Mouse (Mus musculus): Measurements from ENCODE around the gene Capn15. TPM values are rescaled to one million over a fixed set of nuclear protein-coding genes. Genes with fewer than 3 reads are reported as not detected.

Gene Capn15
- total and polyA plus RNA-seq, 3 experiments, result 2.1 to 11.5 (median 6.0) TPM

DNA sequence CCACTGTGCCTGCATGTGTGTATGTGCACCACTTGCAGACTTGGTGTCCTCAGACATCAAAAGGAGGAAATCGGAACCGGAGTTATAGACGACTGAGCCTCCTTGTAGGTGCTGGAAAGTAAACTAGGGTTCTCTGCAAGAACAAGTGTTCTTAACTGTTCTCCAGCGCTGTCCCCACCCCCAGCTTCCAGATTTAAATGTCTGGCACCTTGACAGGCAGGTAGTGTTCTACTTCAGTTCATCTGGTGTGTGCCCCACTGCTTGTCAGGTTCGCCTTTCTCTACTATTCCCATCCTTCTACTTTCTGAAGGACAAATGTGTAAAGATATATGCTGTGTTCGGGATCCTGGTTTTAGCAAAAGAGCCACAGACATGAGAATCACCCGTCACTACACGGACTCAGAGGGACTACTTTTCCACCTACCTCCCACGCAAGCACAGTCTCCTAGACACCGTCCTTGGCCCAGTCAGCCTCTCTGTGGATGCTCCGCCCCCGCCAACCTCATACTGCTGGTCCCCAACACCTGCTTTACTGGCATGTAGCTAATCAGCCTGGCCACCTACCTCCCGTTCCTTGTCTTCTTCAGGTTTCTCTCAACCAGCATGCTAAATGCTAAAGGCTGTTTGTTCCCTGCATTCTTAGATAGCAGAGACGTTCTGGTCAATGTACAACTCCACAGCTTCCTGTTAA is 72.3 kb downstream of the Capn15 start:
- Histone ChIP-seq H3K36me3 (replicated peaks in 1 of 2; ENCODE audit: control insufficient read depth in 1 of 2, insufficient read depth in 1 of 2, low read length in 1 of 2) (peaks cover 13 to 64% of the 10 kb centered on the region in 2 experiments), H3K4me3 (replicated peaks in 1 of 3; ENCODE audit: low read depth in 2 of 3, low read length in 2 of 3, poor library complexity in 1 of 3) (no peak overlapping the region), H3K9me3 (replicated peaks; ENCODE audit: low read length) (no peaks in the 10 kb centered on the region), H3K79me2 (replicated peaks; ENCODE audit: control insufficient read depth, extremely low read depth, insufficient read depth, poor library complexity, severe bottlenecking) (peaks cover 24% of the 10 kb centered on the region), H3K9ac (ENCODE audit: insufficient read depth, low read depth) (no peak overlapping the region), H3K4me2 (ENCODE audit: insufficient read depth, low read depth, poor library complexity, severe bottlenecking) (no peak overlapping the region), H3K27ac (ENCODE audit: insufficient read depth, low read depth) (no peak overlapping the region), H3K4me1 (ENCODE audit: control insufficient read depth in 1 of 2, insufficient read depth in 2 of 2) (peaks cover 14 to 50% of the 10 kb centered on the region in 2 experiments), H3K27me3 (replicated peaks) (no peaks in the 10 kb centered on the region)
- dilution Hi-C loops (cut with MboI; ENCODE audit: extremely low pct_ligation_motif_present, extremely low pct_unique_long_range_greater_than_20kb, low sequenced_read_pairs), result no loop called here
- no peak for DNase-seq (ENCODE audit: extremely low read depth)
- no peak for TF ChIP-seq CHD1 (IDR thresholded peaks at IDR 0.05; ENCODE audit: low read depth, low read length)
- TF ChIP-seq SIN3A (IDR thresholded peaks at IDR 0.05; ENCODE audit: low read length), result peak; percentile 32; the same call in 1 of the 2 replicates
- no peak for TF ChIP-seq NRF1 (IDR thresholded peaks at IDR 0.05; ENCODE audit: low read depth, low read length)
- TF ChIP-seq PAX5 (IDR thresholded peaks at IDR 0.05; ENCODE audit: low read length), result no peak
- in situ Hi-C loops (cut with MboI; ENCODE audit: low pct_ligation_motif_present, low pct_unique_long_range_greater_than_20kb, low sequenced_read_pairs), result no loop called here

DNA sequence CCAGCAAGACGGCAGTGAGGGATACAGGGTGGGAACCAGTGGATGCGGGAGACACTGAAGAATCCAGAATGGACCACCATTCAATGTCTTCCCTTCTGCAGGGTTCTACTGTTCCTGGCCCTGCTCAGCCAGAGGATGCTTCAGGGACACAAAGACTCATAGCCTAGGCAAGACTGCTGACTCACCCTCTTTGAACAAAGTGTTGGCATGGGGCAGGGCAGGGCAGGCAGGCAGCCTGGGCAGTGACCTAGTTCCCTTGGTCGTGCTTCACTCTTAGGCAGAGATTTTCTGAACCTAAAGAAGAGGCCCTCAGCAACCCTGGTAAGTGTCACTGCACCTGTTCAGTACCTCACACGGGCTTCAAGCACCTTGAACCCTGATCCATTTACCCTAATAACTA is 73.8 kb downstream of the Capn15 start:
- no peaks in the 10 kb centered on the region for H3K27me3 ChIP-seq (replicated peaks)
- in situ Hi-C loops (cut with MboI; ENCODE audit: low pct_ligation_motif_present, low pct_unique_long_range_greater_than_20kb, low sequenced_read_pairs), result no loop called here
- TF ChIP-seq TCF12 (IDR thresholded peaks at IDR 0.05; ENCODE audit: low read depth, low read length) (no peak), ZNF384 (IDR thresholded peaks at IDR 0.05; ENCODE audit: low read depth, low read length) (no peak), MAX (IDR thresholded peaks at IDR 0.05; ENCODE audit: low read length) (no peak), USF1 (IDR thresholded peaks at IDR 0.05; ENCODE audit: low read depth, low read length) (no peak), GABPA (IDR thresholded peaks at IDR 0.05; ENCODE audit: insufficient replicate concordance, low read depth, low read length) (no peak), MAFK (IDR thresholded peaks at IDR 0.05; ENCODE audit: insufficient replicate concordance, low read length) (no peak), JUN (IDR thresholded peaks at IDR 0.05; ENCODE audit: insufficient read depth, low read depth, low read length) (no peak), SMC3 (IDR thresholded peaks at IDR 0.05; ENCODE audit: low read depth, low read length) (no peak), RAD21 (IDR thresholded peaks at IDR 0.05; ENCODE audit: low read depth, low read length) (no peak), RCOR1 (conservative IDR thresholded peaks at IDR 0.05; ENCODE audit: low read depth, low read length) (no peak), MEF2A (IDR thresholded peaks at IDR 0.05; ENCODE audit: borderline replicate concordance, low read depth, low read length) (no peak), ZKSCAN1 (IDR thresholded peaks at IDR 0.05; ENCODE audit: borderline replicate concordance, low read depth, low read length) (no peak)
- H3K4me3 ChIP-seq (replicated peaks in 1 of 3; ENCODE audit: low read depth in 2 of 3, low read length in 2 of 3, poor library complexity in 1 of 3), result no peak overlapping the region
- H3K4me1 ChIP-seq (ENCODE audit: control insufficient read depth in 1 of 2, insufficient read depth in 2 of 2), result peaks cover 7 to 35% of the 10 kb centered on the region in 2 experiments; a peak in 3 of 4 replicates
- no peak overlapping the region for H3K9ac ChIP-seq (ENCODE audit: insufficient read depth, low read depth)
- no peak for DNase-seq (ENCODE audit: extremely low read depth)
- H3K27ac ChIP-seq (ENCODE audit: insufficient read depth, low read depth), result no peak overlapping the region
- dilution Hi-C loops (cut with MboI; ENCODE audit: extremely low pct_ligation_motif_present, extremely low pct_unique_long_range_greater_than_20kb, low sequenced_read_pairs), result no loop called here
- H3K9me3 ChIP-seq (replicated peaks; ENCODE audit: low read length), result no peaks in the 10 kb centered on the region
- H3K79me2 ChIP-seq (replicated peaks; ENCODE audit: control insufficient read depth, extremely low read depth, insufficient read depth, poor library complexity, severe bottlenecking), result peaks cover 11% of the 10 kb centered on the region
- H3K4me2 ChIP-seq (ENCODE audit: insufficient read depth, low read depth, poor library complexity, severe bottlenecking), result no peak overlapping the region
- peaks cover 14 to 61% of the 10 kb centered on the region in 2 experiments for H3K36me3 ChIP-seq (replicated peaks in 1 of 2; ENCODE audit: control insufficient read depth in 1 of 2, insufficient read depth in 1 of 2, low read length in 1 of 2)

Other genes starting within 250 kb of the Capn15 start
Only the 20 nearest of the 32 such genes appear.
- 27.2 and 28.6 TPM in 2 replicates for gene Wdr24, start 162.2 kb downstream of the Capn15 start, total RNA-seq (2012; rRNA removed)
- gene Wdr24, start 162.2 kb downstream of the Capn15 start, total RNA-seq (2014; rRNA removed), result 17.3 and 20.9 TPM in 2 replicates
- gene Wdr24, start 162.2 kb downstream of the Capn15 start, polyA plus RNA-seq (2012; ENCODE audit: insufficient read length, low read depth), result 16.9 and 20.4 TPM in 2 replicates
- 7.7 and 9.3 TPM in 2 replicates for gene Jmjd8, start 156.9 kb downstream of the Capn15 start, total RNA-seq (2012; rRNA removed)
- gene Jmjd8, start 156.9 kb downstream of the Capn15 start, total RNA-seq (2014; rRNA removed), result 4.8 and 6.1 TPM in 2 replicates
- 8.3 and 8.5 TPM in 2 replicates for gene Jmjd8, start 156.9 kb downstream of the Capn15 start, polyA plus RNA-seq (2012; ENCODE audit: insufficient read length, low read depth)
- gene Stub1, start 152.4 kb downstream of the Capn15 start, total RNA-seq (2012; rRNA removed), result 98.3 and 107 TPM in 2 replicates
- 60.4 and 62.9 TPM in 2 replicates for gene Stub1, start 152.4 kb downstream of the Capn15 start, total RNA-seq (2014; rRNA removed)
- 84.8 and 87.1 TPM in 2 replicates for gene Stub1, start 152.4 kb downstream of the Capn15 start, polyA plus RNA-seq (2012; ENCODE audit: insufficient read length, low read depth)
- 1.9 and 2.4 TPM in 2 replicates for gene Rhbdl1, start 148.5 kb downstream of the Capn15 start, total RNA-seq (2012; rRNA removed)
- gene Rhbdl1, start 148.5 kb downstream of the Capn15 start, total RNA-seq (2014; rRNA removed), result not detected in 2 replicates
- gene Rhbdl1, start 148.5 kb downstream of the Capn15 start, polyA plus RNA-seq (2012; ENCODE audit: insufficient read length, low read depth), result 2.8 and 4.6 TPM in 2 replicates
- 3.1 and 3.8 TPM in 2 replicates for gene Gm20683, start 144.0 kb downstream of the Capn15 start, total RNA-seq (2012; rRNA removed)
- 0.96 and 1.3 TPM in 2 replicates for gene Gm20683, start 144.0 kb downstream of the Capn15 start, total RNA-seq (2014; rRNA removed)
- 1.4 and 4.8 TPM in 2 replicates for gene Gm20683, start 144.0 kb downstream of the Capn15 start, polyA plus RNA-seq (2012; ENCODE audit: insufficient read length, low read depth)
- gene Rhot2, start 140.9 kb downstream of the Capn15 start, total RNA-seq (2012; rRNA removed), result 16.2 and 26.1 TPM in 2 replicates
- gene Rhot2, start 140.9 kb downstream of the Capn15 start, total RNA-seq (2014; rRNA removed), result 17.3 and 19.5 TPM in 2 replicates
- 33.8 and 51.5 TPM in 2 replicates for gene Rhot2, start 140.9 kb downstream of the Capn15 start, polyA plus RNA-seq (2012; ENCODE audit: insufficient read length, low read depth)
- gene Wdr90, start 124.3 kb downstream of the Capn15 start, total RNA-seq (2012; rRNA removed), result 31.9 and 38.0 TPM in 2 replicates
- gene Wdr90, start 124.3 kb downstream of the Capn15 start, total RNA-seq (2014; rRNA removed), result 16.0 and 17.5 TPM in 2 replicates
- 19.9 and 23.8 TPM in 2 replicates for gene Wdr90, start 124.3 kb downstream of the Capn15 start, polyA plus RNA-seq (2012; ENCODE audit: insufficient read length, low read depth)
- 16.1 and 16.5 TPM in 2 replicates for gene Mcrip2, start 117.0 kb downstream of the Capn15 start, total RNA-seq (2012; rRNA removed)
- gene Mcrip2, start 117.0 kb downstream of the Capn15 start, total RNA-seq (2014; rRNA removed), result 0.82 and 1.4 TPM in 2 replicates
- 1.7 and 2.2 TPM in 2 replicates for gene Mcrip2, start 117.0 kb downstream of the Capn15 start, polyA plus RNA-seq (2012; ENCODE audit: insufficient read length, low read depth)
- 43.6 and 52.5 TPM in 2 replicates for gene Mettl26, start 110.7 kb downstream of the Capn15 start, total RNA-seq (2012; rRNA removed)
- 31.9 and 33.0 TPM in 2 replicates for gene Mettl26, start 110.7 kb downstream of the Capn15 start, total RNA-seq (2014; rRNA removed)
- 29.8 and 32.0 TPM in 2 replicates for gene Mettl26, start 110.7 kb downstream of the Capn15 start, polyA plus RNA-seq (2012; ENCODE audit: insufficient read length, low read depth)
- gene Wfikkn1, start 104.9 kb downstream of the Capn15 start, total RNA-seq (2012; rRNA removed), result 0.25 and 0.34 TPM in 2 replicates
- gene Wfikkn1, start 104.9 kb downstream of the Capn15 start, total RNA-seq (2014; rRNA removed), result 0.11 TPM in 1 of 2 replicates, not detected in the other
- gene Wfikkn1, start 104.9 kb downstream of the Capn15 start, polyA plus RNA-seq (2012; ENCODE audit: insufficient read length, low read depth), result 0.48 and 0.69 TPM in 2 replicates
- 6.6 and 8.0 TPM in 2 replicates for gene Rab40c, start 66.1 kb downstream of the Capn15 start, total RNA-seq (2012; rRNA removed)
- 7.9 and 9.2 TPM in 2 replicates for gene Rab40c, start 66.1 kb downstream of the Capn15 start, total RNA-seq (2014; rRNA removed)
- gene Rab40c, start 66.1 kb downstream of the Capn15 start, polyA plus RNA-seq (2012; ENCODE audit: insufficient read length, low read depth), result 14.4 and 14.8 TPM in 2 replicates
- gene Pigq, start 40.9 kb downstream of the Capn15 start, total RNA-seq (2012; rRNA removed), result 28.1 and 29.2 TPM in 2 replicates
- gene Pigq, start 40.9 kb downstream of the Capn15 start, total RNA-seq (2014; rRNA removed), result 15.1 and 18.5 TPM in 2 replicates
- gene Pigq, start 40.9 kb downstream of the Capn15 start, polyA plus RNA-seq (2012; ENCODE audit: insufficient read length, low read depth), result 75.0 and 97.2 TPM in 2 replicates
- not detected in 2 replicates for gene Nhlrc4, start 40.8 kb downstream of the Capn15 start, total RNA-seq (2012; rRNA removed)
- not detected in 2 replicates for gene Nhlrc4, start 40.8 kb downstream of the Capn15 start, total RNA-seq (2014; rRNA removed)
- not detected in 2 replicates for gene Nhlrc4, start 40.8 kb downstream of the Capn15 start, polyA plus RNA-seq (2012; ENCODE audit: insufficient read length, low read depth)
- not detected in 2 replicates for gene A930017K11Rik, start 33.2 kb downstream of the Capn15 start, total RNA-seq (2012; rRNA removed)
- not detected in 2 replicates for gene A930017K11Rik, start 33.2 kb downstream of the Capn15 start, total RNA-seq (2014; rRNA removed)
- not detected in 2 replicates for gene A930017K11Rik, start 33.2 kb downstream of the Capn15 start, polyA plus RNA-seq (2012; ENCODE audit: insufficient read length, low read depth)
- gene Rab11fip3, start 83.8 kb upstream of the Capn15 start, total RNA-seq (2012; rRNA removed), result 3.1 and 4.6 TPM in 2 replicates
- 3.1 and 3.5 TPM in 2 replicates for gene Rab11fip3, start 83.8 kb upstream of the Capn15 start, total RNA-seq (2014; rRNA removed)
- 7.6 and 7.8 TPM in 2 replicates for gene Rab11fip3, start 83.8 kb upstream of the Capn15 start, polyA plus RNA-seq (2012; ENCODE audit: insufficient read length, low read depth)
- gene Decr2, start 104.5 kb upstream of the Capn15 start, total RNA-seq (2012; rRNA removed), result 12.9 and 16.8 TPM in 2 replicates
- gene Decr2, start 104.5 kb upstream of the Capn15 start, total RNA-seq (2014; rRNA removed), result 21.0 TPM in 2 replicates
- gene Decr2, start 104.5 kb upstream of the Capn15 start, polyA plus RNA-seq (2012; ENCODE audit: insufficient read length, low read depth), result 12.6 and 13.1 TPM in 2 replicates
- gene Nme4, start 109.8 kb upstream of the Capn15 start, total RNA-seq (2012; rRNA removed), result 0.47 and 0.55 TPM in 2 replicates
- 0.46 TPM in 1 of 2 replicates, not detected in the other for gene Nme4, start 109.8 kb upstream of the Capn15 start, total RNA-seq (2014; rRNA removed)
- gene Nme4, start 109.8 kb upstream of the Capn15 start, polyA plus RNA-seq (2012; ENCODE audit: insufficient read length, low read depth), result 0.27 and 0.56 TPM in 2 replicates
- gene Tmem8, start 127.5 kb upstream of the Capn15 start, total RNA-seq (2012; rRNA removed), result 2.3 and 3.6 TPM in 2 replicates
- 1.8 and 2.8 TPM in 2 replicates for gene Tmem8, start 127.5 kb upstream of the Capn15 start, total RNA-seq (2014; rRNA removed)
- gene Tmem8, start 127.5 kb upstream of the Capn15 start, polyA plus RNA-seq (2012; ENCODE audit: insufficient read length, low read depth), result 3.9 and 4.6 TPM in 2 replicates
- gene Mrpl28, start 137.7 kb upstream of the Capn15 start, total RNA-seq (2012; rRNA removed), result 157 and 161 TPM in 2 replicates
- gene Mrpl28, start 137.7 kb upstream of the Capn15 start, total RNA-seq (2014; rRNA removed), result 148 and 154 TPM in 2 replicates
- gene Mrpl28, start 137.7 kb upstream of the Capn15 start, polyA plus RNA-seq (2012; ENCODE audit: insufficient read length, low read depth), result 90.5 and 101 TPM in 2 replicates
- gene Axin1, start 152.9 kb upstream of the Capn15 start, total RNA-seq (2012; rRNA removed), result 28.5 and 33.2 TPM in 2 replicates
- 27.8 and 28.5 TPM in 2 replicates for gene Axin1, start 152.9 kb upstream of the Capn15 start, total RNA-seq (2014; rRNA removed)
- 38.8 and 43.4 TPM in 2 replicates for gene Axin1, start 152.9 kb upstream of the Capn15 start, polyA plus RNA-seq (2012; ENCODE audit: insufficient read length, low read depth)

Measured in CH12.LX (cell line).